Mouse (Mus musculus) G1E (cell line): ENCODE results near the gene Pofut1.

Source experiments
- CTCF ChIP-seq: IDR thresholded peaks from 2 replicates; pipeline ENCODE4 v1.5.1; 2012; ENCODE audit warnings: low read depth, low read length, inconsistent platforms, mixed read lengths
- GATA1 ChIP-seq: IDR thresholded peaks from 2 replicates; pipeline ENCODE4 v1.6.1; 2012; ENCODE audit warnings: borderline replicate concordance, low read length, inconsistent platforms, mixed read lengths
- GATA2 ChIP-seq: IDR thresholded peaks from 2 replicates; pipeline ENCODE4 v1.6.1; 2012; ENCODE audit warnings: low read depth, low read length, inconsistent platforms, borderline replicate concordance
- POLR2AphosphoS5 ChIP-seq: IDR thresholded peaks from 2 replicates; pipeline ENCODE4 v1.6.1; 2012; ENCODE audit warnings: low read depth, low read length, inconsistent platforms; ENCODE audit not compliant: insufficient replicate concordance
- TAL1 ChIP-seq: conservative IDR thresholded peaks from 2 replicates; pipeline ENCODE4 v1.6.1; 2012; ENCODE audit warnings: low read depth, low read length, inconsistent platforms, mixed read lengths

GRCm38 (mm10) chr2:153240701-153241235 lies 565 bp upstream of the Pofut1 start:
- TF ChIP-seq CTCF (no peak), GATA1 (no peak), TAL1 (peak; percentile 91), GATA2 (no peak), POLR2AphosphoS5 (0 out of 2 replicates have a peak, but pooled peaks have one; percentile 73)
